Mouse (Mus musculus) liver, embryonic 15.5 days (tissue): ENCODE measurements around the gene C1qa. TPM values are rescaled to one million over a fixed set of nuclear protein-coding genes. Genes with fewer than 3 reads are reported as not detected.

Experiments used
- ATAC-seq: fragments of 200-750 bp; cut with Nextera tagmentation; 2 replicates; pipeline ENCODE4 v1.8.0; 2017; ENCODE audit warnings: moderate number of reproducible peaks, mild to moderate bottlenecking, moderate library complexity; ENCODE audit not compliant: insufficient read depth
- H3K27ac ChIP-seq: fragments of 300-500 bp; sonication (generic); replicated peaks from 2 replicates; pipeline ENCODE4 v1.5.1; 2015; ENCODE audit warnings: mild to moderate bottlenecking, inconsistent platforms
- H3K27me3 ChIP-seq: fragments of 300-500 bp; sonication (generic); 2 replicates; pipeline ENCODE4 v1.6.1; 2015; ENCODE audit warnings: mild to moderate bottlenecking, inconsistent platforms
- H3K36me3 ChIP-seq: fragments of 300-500 bp; sonication (generic); replicated peaks from 2 replicates; pipeline ENCODE4 v1.6.1; 2015; ENCODE audit warnings: moderate library complexity, mild to moderate bottlenecking, inconsistent platforms
- H3K4me1 ChIP-seq: fragments of 300-500 bp; sonication (generic); replicated peaks from 2 replicates; pipeline ENCODE4 v1.6.1; 2015; ENCODE audit warnings: inconsistent platforms
- H3K4me2 ChIP-seq: fragments of 300-500 bp; sonication (generic); 2 replicates; pipeline ENCODE4 v1.6.1; 2015; ENCODE audit warnings: moderate library complexity, mild to moderate bottlenecking, inconsistent platforms
- H3K4me3 ChIP-seq: fragments of 300-500 bp; sonication (generic); replicated peaks from 2 replicates; pipeline ENCODE4 v1.5.1; 2015; ENCODE audit warnings: mild to moderate bottlenecking, inconsistent platforms
- H3K9ac ChIP-seq: fragments of 300-500 bp; sonication (generic); 2 replicates; pipeline ENCODE4 v1.6.1; 2015; ENCODE audit warnings: moderate library complexity, mild to moderate bottlenecking, inconsistent platforms
- H3K9me3 ChIP-seq: fragments of 300-500 bp; sonication (generic); replicated peaks from 2 replicates; pipeline ENCODE4 v1.6.1; 2016; ENCODE audit warnings: inconsistent platforms
- WGBS: fragments of 180-500 bp; shearing (Covaris S2); methylation state at CpG from one replicate; pipeline ENCODE4 v1.1.7; 2015; ENCODE audit warnings: mixed read lengths; ENCODE audit not compliant: insufficient replicate concordance; 5-methylcytosine and 5-hydroxymethylcytosine counted together
- polyA plus RNA-seq: library from polyadenylated mRNA; unstranded; fragments of >200 nt; fragmentation: Nextera tagmentation; extraction: Ambion mirVana; gene quantifications from 2 replicates; pipeline ENCODE4 v1.2.1, GENCODE M21; 2015

Gene C1qa
- polyA plus RNA-seq, 1 experiment from 2014 or later, result 57.8 TPM

- H3K9me3 ChIP-seq, result no peaks in the 10 kb centered on the region
- no peaks in the 10 kb centered on the region for H3K36me3 ChIP-seq
- 41% methylated on average over 7 of the region's 7 CpGs for WGBS
- ATAC-seq, result no peak
- H3K4me1 ChIP-seq, result no peaks in the 10 kb centered on the region
- peaks cover 50% of the 10 kb centered on the region for H3K27me3 ChIP-seq
- no peak overlapping the region for H3K4me2 ChIP-seq
- H3K9ac ChIP-seq, result no peak overlapping the region
- no peak overlapping the region for H3K4me3 ChIP-seq
- no peak overlapping the region for H3K27ac ChIP-seq
Observed at GRCm38 (mm10) chr4:136899154-136899553, 551 bp upstream of the C1qa start.

- Histone ChIP-seq H3K9ac (no peak overlapping the region), H3K27ac (no peak overlapping the region), H3K4me1 (no peaks in the 10 kb centered on the region), H3K27me3 (peaks cover 48% of the 10 kb centered on the region), H3K4me2 (no peak overlapping the region), H3K36me3 (no peaks in the 10 kb centered on the region), H3K9me3 (no peaks in the 10 kb centered on the region), H3K4me3 (no peak overlapping the region)
- ATAC-seq, result no peak
- 51% methylated on average over 9 of the region's 9 CpGs for WGBS
Observed at GRCm38 (mm10) chr4:136898084-136898598, 462 bp downstream of the C1qa start.

- Histone ChIP-seq H3K36me3 (no peaks in the 10 kb centered on the region), H3K27ac (no peak overlapping the region), H3K4me2 (no peak overlapping the region), H3K4me1 (no peaks in the 10 kb centered on the region), H3K9me3 (no peaks in the 10 kb centered on the region), H3K27me3 (peaks cover 51% of the 10 kb centered on the region), H3K4me3 (no peak overlapping the region), H3K9ac (no peak overlapping the region)
- no peak for ATAC-seq
- WGBS, result 25% methylated on average over 10 of the region's 10 CpGs
Observed at GRCm38 (mm10) chr4:136896461-136896860, 2.1 kb downstream of the C1qa start.

GRCm38 (mm10) chr4:136895861-136896260, 2.7 kb downstream of the C1qa start:
- ATAC-seq, result no peak
- Histone ChIP-seq H3K9me3 (no peaks in the 10 kb centered on the region), H3K9ac (no peak overlapping the region), H3K4me2 (no peak overlapping the region), H3K27me3 (peaks cover 51% of the 10 kb centered on the region), H3K4me3 (no peak overlapping the region), H3K27ac (no peak overlapping the region), H3K4me1 (no peaks in the 10 kb centered on the region), H3K36me3 (no peaks in the 10 kb centered on the region)
- 7% methylated on average over 15 of the region's 15 CpGs for WGBS

GRCm38 (mm10) chr4:136894821-136895220, 3.8 kb downstream of the C1qa start:
- Histone ChIP-seq H3K27ac (no peak overlapping the region), H3K4me1 (no peaks in the 10 kb centered on the region), H3K27me3 (peaks cover 51% of the 10 kb centered on the region), H3K9ac (no peak overlapping the region), H3K4me2 (no peak overlapping the region), H3K9me3 (no peaks in the 10 kb centered on the region), H3K36me3 (no peaks in the 10 kb centered on the region), H3K4me3 (no peak overlapping the region)
- 45% methylated on average over 4 of the region's 4 CpGs for WGBS
- no peak for ATAC-seq

GRCm38 (mm10) chr4:136893691-136894543, 4.7 kb downstream of the C1qa start:
- ATAC-seq, result no peak
- peaks cover 51% of the 10 kb centered on the region for H3K27me3 ChIP-seq
- WGBS, result 6% methylated on average over 9 of the region's 9 CpGs

GRCm38 (mm10) chr4:136892811-136893210, 5.8 kb downstream of the C1qa start, which contains the start of gene C1qc:
TSS of gene C1qc (minus strand) at chr4:136893065.
- Histone ChIP-seq H3K4me2 (no peak within 1 kb of the TSS), H3K4me1 (no peaks in the 10 kb centered on the region), H3K9ac (no peak within 1 kb of the TSS), H3K9me3 (no peaks in the 10 kb centered on the region), H3K27me3 (peaks cover 47% of the 10 kb centered on the region), H3K4me3 (no peak within 1 kb of the TSS), H3K36me3 (no peaks in the 10 kb centered on the region), H3K27ac (no peak within 1 kb of the TSS)
- WGBS, result 8% methylated on average over 5 of the region's 5 CpGs
- peak; percentile 48 for ATAC-seq

More at GRCm38 (mm10) chr4:136893691-136894543, 4.7 kb downstream of the C1qa start:
- H3K4me3 ChIP-seq, result no peak overlapping the region
- H3K36me3 ChIP-seq, result no peaks in the 10 kb centered on the region
- no peaks in the 10 kb centered on the region for H3K4me1 ChIP-seq
- H3K27ac ChIP-seq, result no peak overlapping the region
- H3K4me2 ChIP-seq, result no peak overlapping the region
- H3K9me3 ChIP-seq, result no peaks in the 10 kb centered on the region
- H3K9ac ChIP-seq, result no peak overlapping the region

GRCm38 (mm10) chr4:136892371-136892770, 6.2 kb downstream of the C1qa start:
- Histone ChIP-seq H3K9me3 (no peaks in the 10 kb centered on the region), H3K9ac (no peak overlapping the region), H3K27me3 (peaks cover 43% of the 10 kb centered on the region), H3K27ac (no peak overlapping the region), H3K4me2 (no peak overlapping the region), H3K36me3 (no peaks in the 10 kb centered on the region), H3K4me1 (no peaks in the 10 kb centered on the region), H3K4me3 (no peak overlapping the region)
- WGBS, result 41% methylated on average over 7 of the region's 7 CpGs
- ATAC-seq, result no peak

GRCm38 (mm10) chr4:136891115-136891514, 7.5 kb downstream of the C1qa start:
- H3K4me3 ChIP-seq, result no peak overlapping the region

GRCm38 (mm10) chr4:136889981-136890380, 8.6 kb downstream of the C1qa start:
- H3K4me2 ChIP-seq, result no peak overlapping the region
- H3K9ac ChIP-seq, result no peak overlapping the region
- H3K27ac ChIP-seq, result no peak overlapping the region
- no peak for ATAC-seq
- no peak overlapping the region for H3K4me3 ChIP-seq
- H3K36me3 ChIP-seq, result no peaks in the 10 kb centered on the region
- H3K9me3 ChIP-seq, result no peaks in the 10 kb centered on the region
- peaks cover 19% of the 10 kb centered on the region for H3K27me3 ChIP-seq
- no peaks in the 10 kb centered on the region for H3K4me1 ChIP-seq
- 71% methylated on average over 15 of the region's 15 CpGs for WGBS

More at GRCm38 (mm10) chr4:136891115-136891514, 7.5 kb downstream of the C1qa start:
- no peaks in the 10 kb centered on the region for H3K9me3 ChIP-seq
- no peak overlapping the region for H3K4me2 ChIP-seq
- ATAC-seq, result no peak
- no peaks in the 10 kb centered on the region for H3K36me3 ChIP-seq
- H3K27ac ChIP-seq, result no peak overlapping the region
- H3K9ac ChIP-seq, result no peak overlapping the region
- 60% methylated on average over 4 of the region's 4 CpGs for WGBS
- H3K27me3 ChIP-seq, result peaks cover 31% of the 10 kb centered on the region
- no peaks in the 10 kb centered on the region for H3K4me1 ChIP-seq

- WGBS, result 36% methylated on average over 5 of the region's 5 CpGs
- no peaks in the 10 kb centered on the region for H3K4me1 ChIP-seq
- no peak overlapping the region for H3K9ac ChIP-seq
- H3K4me3 ChIP-seq, result no peak overlapping the region
- H3K4me2 ChIP-seq, result no peak overlapping the region
- no peak for ATAC-seq
- no peak overlapping the region for H3K27ac ChIP-seq
- H3K27me3 ChIP-seq, result peaks cover 4% of the 10 kb centered on the region; the same call in 1 of the 2 replicates
- H3K36me3 ChIP-seq, result no peaks in the 10 kb centered on the region
- no peaks in the 10 kb centered on the region for H3K9me3 ChIP-seq
Observed at GRCm38 (mm10) chr4:136887714-136888113, 10.9 kb downstream of the C1qa start.
